Mouse (Mus musculus) natural killer cell, adult 2 months (primary cell): ENCODE data around the gene Gpx4.
"Not testable (repeated sequence)": the region's sequence is repeated elsewhere in the genome, so short reads cannot be mapped to it uniquely, and the experiment has no call there.

Source experiments
- DNase-seq, 2 experiments: peaks; one replicate each; pipeline ENCODE4 v3.0.0; 2022; ENCODE audit warnings: low spot score in 2 of 2

The Gpx4 gene

GRCm38 (mm10) chr10:80050244-80050643, 3.3 kb downstream of the Gpx4 start:
- no peak for DNase-seq

GRCm38 (mm10) chr10:80050885-80051617, 4.1 kb downstream of the Gpx4 start:
- DNase-seq, result no peak

GRCm38 (mm10) chr10:80051618-80052373, 4.8 kb downstream of the Gpx4 start:
- peak; percentile 48 to 70 for DNase-seq

GRCm38 (mm10) chr10:80052374-80052764, 5.4 kb downstream of the Gpx4 start:
- no peak for DNase-seq

GRCm38 (mm10) chr10:80053259-80053780, 6.4 kb downstream of the Gpx4 start:
- peak; percentile 99 to 100 for DNase-seq

GRCm38 (mm10) chr10:80053831-80054815, 7.2 kb downstream of the Gpx4 start:
- DNase-seq, result peak; percentile 48 to 68

- DNase-seq, result not testable (repeated sequence)
Measured at GRCm38 (mm10) chr10:80054911-80055310, 7.9 kb downstream of the Gpx4 start.

- DNase-seq, result no peak
Measured at GRCm38 (mm10) chr10:80055364-80055763, 8.4 kb downstream of the Gpx4 start.

- DNase-seq, result no peak
Measured at GRCm38 (mm10) chr10:80055891-80056290, 8.9 kb downstream of the Gpx4 start.

GRCm38 (mm10) chr10:80056506-80056905, 9.5 kb downstream of the Gpx4 start:
- no peak for DNase-seq

- no peak for DNase-seq
Measured at GRCm38 (mm10) chr10:80056976-80057682, 10.2 kb downstream of the Gpx4 start.

GRCm38 (mm10) chr10:80057683-80058326, 10.8 kb downstream of the Gpx4 start:
- no peak for DNase-seq

GRCm38 (mm10) chr10:80063104-80063503, 16.1 kb downstream of the Gpx4 start:
- DNase-seq, result no peak

GRCm38 (mm10) chr10:80063877-80064650, 17.1 kb downstream of the Gpx4 start:
- no peak for DNase-seq

GRCm38 (mm10) chr10:80069251-80069650, 22.3 kb downstream of the Gpx4 start:
- no peak for DNase-seq

GRCm38 (mm10) chr10:80069948-80070450, 23.0 kb downstream of the Gpx4 start:
- DNase-seq, result no peak

GRCm38 (mm10) chr10:80070837-80071515, 24.0 kb downstream of the Gpx4 start:
- DNase-seq, result no peak

- DNase-seq, result no peak
Measured at GRCm38 (mm10) chr10:80071516-80071900, 24.5 kb downstream of the Gpx4 start.
